Mouse (Mus musculus): Measurements from ENCODE around the gene Atp11a. TPM values are rescaled to one million over a fixed set of nuclear protein-coding genes. Genes with fewer than 3 reads are reported as not detected.

Atp11a gene
- total and polyA plus RNA-seq, 3 experiments = 20.9 to 39.7 TPM; not detected in 1

DNA sequence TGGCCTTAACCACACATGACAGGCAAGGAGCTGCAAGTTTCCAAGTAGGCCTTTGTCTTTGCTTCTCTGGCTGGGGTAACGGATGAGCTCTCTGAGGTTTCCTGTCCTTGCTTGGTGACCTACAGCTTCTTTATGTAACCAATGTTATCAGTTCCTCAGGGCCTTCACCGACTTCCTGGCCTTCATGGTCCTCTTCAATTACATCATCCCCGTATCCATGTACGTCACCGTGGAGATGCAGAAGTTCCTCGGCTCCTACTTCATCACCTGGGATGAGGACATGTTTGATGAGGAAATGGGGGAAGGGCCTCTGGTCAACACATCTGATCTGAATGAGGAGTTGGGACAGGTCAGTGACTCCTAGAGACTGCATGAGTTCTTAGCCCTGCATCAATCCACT lies 71.5 kb downstream of the Atp11a start:
- H3K79me2 ChIP-seq (ENCODE audit: control insufficient read depth, insufficient read depth, low read length, poor library complexity) = no peaks in the 10 kb centered on the region
- no peak for DNase-seq (ENCODE audit: low read depth, low spot score)
- H3K9ac ChIP-seq (ENCODE audit: control insufficient read depth, low read depth, low read length, poor library complexity, severe bottlenecking) = no peak overlapping the region
- H3K36me3 ChIP-seq (ENCODE audit: control insufficient read depth in 1 of 2, insufficient read depth in 2 of 2, low read length in 2 of 2) = peaks cover 0 to 2% of the 10 kb centered on the region in 2 experiments; a peak in 2 of 4 replicates
- H3K9me3 ChIP-seq (replicated peaks; ENCODE audit: insufficient read depth, low read length) = no peaks in the 10 kb centered on the region
- H3K27me3 ChIP-seq (ENCODE audit: control insufficient read depth in 1 of 2, insufficient read depth in 2 of 2, low read length in 2 of 2) = no peaks in the 10 kb centered on the region
- H3K4me1 ChIP-seq (ENCODE audit: control insufficient read depth in 1 of 2, insufficient read depth in 2 of 2, low read length in 2 of 2) = no peaks in the 10 kb centered on the region
- no peak overlapping the region for H3K27ac ChIP-seq (ENCODE audit: control insufficient read depth, low read depth, low read length)
- no peak overlapping the region for H3K4me3 ChIP-seq (ENCODE audit: control insufficient read depth in 1 of 2, insufficient read depth in 1 of 2, low read depth in 2 of 2, low read length in 2 of 2)
- no peak for TF ChIP-seq ZNF384 (IDR thresholded peaks at IDR 0.05; ENCODE audit: low read depth, low read length)

DNA sequence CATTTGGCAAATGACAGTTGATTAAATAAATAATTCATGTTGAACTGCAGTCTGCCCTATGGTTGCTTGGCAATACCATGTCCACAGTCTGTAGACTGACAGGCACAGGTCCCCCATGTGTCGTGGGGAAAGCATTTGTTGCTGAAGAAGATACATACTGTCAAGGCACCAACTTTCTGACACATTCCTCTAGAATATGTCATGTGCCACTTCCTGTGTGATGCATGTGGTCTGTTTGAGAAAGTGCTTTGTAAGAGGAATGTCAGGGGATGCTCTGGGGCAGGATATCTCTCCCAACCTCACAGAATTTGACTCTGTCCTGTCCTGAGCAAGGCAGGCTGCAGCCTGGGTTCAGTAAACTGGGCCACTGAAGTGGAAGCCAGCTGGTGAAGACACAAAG lies 72.6 kb downstream of the Atp11a start:
- Histone ChIP-seq H3K27me3 (ENCODE audit: control insufficient read depth in 1 of 2, insufficient read depth in 2 of 2, low read length in 2 of 2) (no peaks in the 10 kb centered on the region), H3K4me3 (ENCODE audit: control insufficient read depth in 1 of 2, insufficient read depth in 1 of 2, low read depth in 2 of 2, low read length in 2 of 2) (no peak overlapping the region), H3K4me1 (ENCODE audit: control insufficient read depth in 1 of 2, insufficient read depth in 2 of 2, low read length in 2 of 2) (no peaks in the 10 kb centered on the region), H3K9me3 (replicated peaks; ENCODE audit: insufficient read depth, low read length) (no peaks in the 10 kb centered on the region), H3K9ac (ENCODE audit: control insufficient read depth, low read depth, low read length, poor library complexity, severe bottlenecking) (no peak overlapping the region), H3K36me3 (ENCODE audit: control insufficient read depth in 1 of 2, insufficient read depth in 2 of 2, low read length in 2 of 2) (peaks cover 0 to 2% of the 10 kb centered on the region in 2 experiments; a peak in 2 of 4 replicates), H3K79me2 (ENCODE audit: control insufficient read depth, insufficient read depth, low read length, poor library complexity) (no peaks in the 10 kb centered on the region), H3K27ac (ENCODE audit: control insufficient read depth, low read depth, low read length) (no peak overlapping the region)
- no peak for DNase-seq (ENCODE audit: low read depth, low spot score)
- no peak for TF ChIP-seq POLR2AphosphoS2 (IDR thresholded peaks at IDR 0.05; ENCODE audit: low read length)
- TF ChIP-seq RAD21 (IDR thresholded peaks at IDR 0.05; ENCODE audit: low read depth, low read length) = no peak
- TF ChIP-seq HCFC1 (IDR thresholded peaks at IDR 0.05; ENCODE audit: low read depth, low read length) = no peak
- TF ChIP-seq MEF2A (IDR thresholded peaks at IDR 0.05; ENCODE audit: extremely low read depth, insufficient replicate concordance, low read depth, low read length, poor library complexity, severe bottlenecking) = no peak

GRCm38 (mm10) chr8:12831659-12832589 lies 75.1 kb downstream of the Atp11a start:
- H3K4me1 ChIP-seq (ENCODE audit: control insufficient read depth in 1 of 2, insufficient read depth in 2 of 2, low read length in 2 of 2) = no peaks in the 10 kb centered on the region
- peak; percentile 6 for DNase-seq (ENCODE audit: low read depth, low spot score)
- H3K36me3 ChIP-seq (ENCODE audit: control insufficient read depth in 1 of 2, insufficient read depth in 2 of 2, low read length in 2 of 2) = peaks cover 0 to 3% of the 10 kb centered on the region in 2 experiments; a peak in 2 of 4 replicates
- no peaks in the 10 kb centered on the region for H3K9me3 ChIP-seq (replicated peaks; ENCODE audit: insufficient read depth, low read length)
- no peak overlapping the region for H3K9ac ChIP-seq (ENCODE audit: control insufficient read depth, low read depth, low read length, poor library complexity, severe bottlenecking)
- H3K27me3 ChIP-seq (ENCODE audit: control insufficient read depth in 1 of 2, insufficient read depth in 2 of 2, low read length in 2 of 2) = no peaks in the 10 kb centered on the region
- H3K27ac ChIP-seq (ENCODE audit: control insufficient read depth, low read depth, low read length) = no peak overlapping the region
- no peaks in the 10 kb centered on the region for H3K79me2 ChIP-seq (ENCODE audit: control insufficient read depth, insufficient read depth, low read length, poor library complexity)
- TF ChIP-seq ETS1 (IDR thresholded peaks at IDR 0.05; ENCODE audit: low read depth, low read length) (no peak), TAL1 (IDR thresholded peaks at IDR 0.05; ENCODE audit: low read length) (no peak), ZNF384 (IDR thresholded peaks at IDR 0.05; ENCODE audit: low read depth, low read length) (no peak), MYB (IDR thresholded peaks at IDR 0.05; ENCODE audit: low read depth, low read length) (no peak), POLR2AphosphoS2 (IDR thresholded peaks at IDR 0.05; ENCODE audit: low read length) (no peak), MYC (IDR thresholded peaks at IDR 0.05; ENCODE audit: low read depth, low read length) (no peak), BHLHE40 (IDR thresholded peaks at IDR 0.05; ENCODE audit: borderline replicate concordance, low read depth, low read length) (no peak), POLR2A (IDR thresholded peaks at IDR 0.05; ENCODE audit: control insufficient read depth in 1 of 2, insufficient read depth in 1 of 2, low read depth in 1 of 2, low read length in 2 of 2, poor library complexity in 1 of 2) (no peak), POLR2AphosphoS5 (IDR thresholded peaks at IDR 0.05; ENCODE audit: borderline replicate concordance, low read depth, low read length) (no peak), TCF12 (IDR thresholded peaks at IDR 0.05; ENCODE audit: low read depth, low read length) (no peak), MAFK (IDR thresholded peaks at IDR 0.05; ENCODE audit: borderline replicate concordance, low read depth, low read length) (no peak), UBTF (IDR thresholded peaks at IDR 0.05; ENCODE audit: borderline replicate concordance, insufficient read depth, low read depth, low read length) (no peak), ZKSCAN1 (IDR thresholded peaks at IDR 0.05; ENCODE audit: low read depth, low read length) (no peak)
- H3K4me3 ChIP-seq (ENCODE audit: control insufficient read depth in 1 of 2, insufficient read depth in 1 of 2, low read depth in 2 of 2, low read length in 2 of 2) = no peak overlapping the region
